Mouse (Mus musculus): ENCODE results near the gene Stim1.

The Stim1 gene

DNA sequence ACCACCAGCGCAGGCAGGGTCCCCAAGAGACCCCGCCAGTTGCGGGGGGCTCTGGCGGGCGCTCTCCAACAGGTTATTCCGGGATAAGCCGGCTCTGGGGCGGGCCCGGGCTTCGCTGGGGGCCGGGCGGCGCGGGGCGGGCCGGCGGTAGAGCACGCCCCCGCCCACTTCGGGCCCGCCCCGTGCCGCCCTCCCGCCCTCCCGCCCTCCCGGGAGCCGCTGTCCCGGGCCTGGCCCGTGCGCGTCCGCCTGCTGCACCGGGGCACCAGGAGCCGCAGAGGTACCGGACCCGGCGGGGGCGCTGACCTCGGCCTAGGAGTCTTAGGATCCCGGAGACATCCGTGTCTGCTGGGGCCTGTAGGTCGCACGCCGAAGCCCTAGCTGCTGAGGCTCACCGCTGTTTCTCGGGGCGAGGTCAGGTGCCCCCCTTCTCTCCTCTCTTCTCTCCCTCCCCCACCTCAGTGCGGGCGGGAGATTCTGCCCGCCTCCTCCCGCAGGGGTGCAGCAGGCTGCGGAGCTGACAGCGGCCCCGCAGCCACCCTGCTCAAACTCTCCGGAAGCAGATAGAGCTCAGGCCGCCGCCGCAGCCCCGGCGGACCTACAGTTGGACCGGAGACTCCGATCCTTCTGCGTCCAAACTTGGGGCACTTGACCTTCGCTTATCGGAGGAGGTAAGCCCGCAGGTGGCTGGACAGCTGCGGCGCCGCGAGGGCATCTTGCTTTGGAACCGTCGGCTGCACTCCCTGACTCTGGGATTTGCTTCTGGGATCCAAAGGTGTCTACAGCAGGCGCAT lies at the start of gene Stim1:
Gene Stim1 (plus strand): TSS at position 206 of the 794 bp plus-strand sequence.
- peak; percentile 86 for DNase-seq

DNA sequence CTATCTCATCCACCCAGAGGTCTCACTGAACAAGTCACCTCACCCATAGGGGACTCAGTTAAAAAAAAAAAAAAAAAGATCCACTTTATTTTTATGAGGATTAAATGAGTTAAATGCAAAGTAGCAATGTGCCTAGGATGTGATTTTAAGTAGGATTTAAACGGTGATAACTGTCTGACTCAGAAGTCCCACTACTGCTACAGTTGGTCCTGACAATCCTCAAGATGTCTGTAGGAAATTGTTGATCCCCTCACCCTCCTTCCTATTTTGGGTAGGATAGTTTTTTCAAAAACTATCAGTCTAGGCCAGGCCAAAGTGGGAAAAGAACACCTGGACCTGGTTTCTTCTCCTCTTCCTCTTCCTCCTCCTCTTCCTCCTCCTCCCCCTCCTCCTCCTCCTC lies 45.7 kb upstream of the Stim1 start:
- no peak for DNase-seq

DNA sequence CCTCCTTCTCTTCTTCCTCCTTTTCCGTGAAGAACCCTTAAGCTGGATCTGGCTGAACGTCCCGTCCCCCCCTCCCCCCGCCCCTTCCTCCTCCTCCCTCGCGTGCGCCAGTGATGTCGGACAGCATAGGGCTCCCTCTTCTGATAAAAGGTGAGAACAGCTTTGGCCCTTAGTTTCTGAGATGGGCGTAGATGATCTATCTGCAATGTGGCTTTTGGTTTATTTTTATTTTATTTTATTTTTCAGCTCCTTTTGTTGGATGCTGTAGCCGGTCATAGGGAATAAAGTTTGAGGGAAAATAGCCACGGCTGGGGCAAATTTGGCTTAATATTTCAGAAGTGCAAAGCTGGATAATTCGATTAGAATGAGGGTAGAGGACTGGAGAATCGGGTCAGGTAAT lies 45.3 kb upstream of the Stim1 start:
- DNase-seq: peak; percentile 65

DNA sequence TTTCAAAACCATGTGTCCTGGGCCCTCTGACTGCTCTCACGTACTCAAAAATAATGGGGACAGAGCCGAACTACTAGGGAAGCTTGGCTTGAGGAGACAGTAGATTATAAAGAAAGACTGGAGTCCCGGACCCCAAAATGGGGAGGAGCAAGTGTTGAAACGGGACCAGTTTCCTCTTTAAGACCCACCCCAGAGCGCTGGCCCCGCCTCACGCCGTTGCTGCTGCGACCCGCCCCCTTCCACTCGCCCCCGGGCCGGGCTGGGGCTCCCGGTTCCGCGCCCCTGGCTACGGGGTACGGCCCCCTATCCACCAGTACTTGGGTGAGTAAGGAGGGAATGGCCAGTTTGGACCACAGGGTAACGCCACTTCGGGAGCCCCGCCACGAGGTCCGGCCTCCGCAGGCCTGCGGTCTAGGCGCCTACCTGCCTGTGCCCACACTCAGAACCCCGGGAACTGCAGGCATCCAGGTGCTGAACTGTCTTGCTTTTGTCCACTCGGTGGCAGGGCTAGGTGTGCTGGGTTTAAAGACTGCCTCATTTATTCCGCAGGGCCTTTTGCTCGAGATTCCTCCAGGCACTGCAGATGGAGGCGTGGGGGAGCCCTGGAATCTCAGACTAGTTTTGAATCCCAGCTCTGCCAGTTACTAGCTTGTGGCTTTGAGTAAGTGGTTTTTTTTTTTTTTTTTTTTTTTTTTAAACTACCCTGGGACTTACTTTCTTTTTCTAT lies 44.6 kb upstream of the Stim1 start:
- DNase-seq: peak; percentile 86

DNA sequence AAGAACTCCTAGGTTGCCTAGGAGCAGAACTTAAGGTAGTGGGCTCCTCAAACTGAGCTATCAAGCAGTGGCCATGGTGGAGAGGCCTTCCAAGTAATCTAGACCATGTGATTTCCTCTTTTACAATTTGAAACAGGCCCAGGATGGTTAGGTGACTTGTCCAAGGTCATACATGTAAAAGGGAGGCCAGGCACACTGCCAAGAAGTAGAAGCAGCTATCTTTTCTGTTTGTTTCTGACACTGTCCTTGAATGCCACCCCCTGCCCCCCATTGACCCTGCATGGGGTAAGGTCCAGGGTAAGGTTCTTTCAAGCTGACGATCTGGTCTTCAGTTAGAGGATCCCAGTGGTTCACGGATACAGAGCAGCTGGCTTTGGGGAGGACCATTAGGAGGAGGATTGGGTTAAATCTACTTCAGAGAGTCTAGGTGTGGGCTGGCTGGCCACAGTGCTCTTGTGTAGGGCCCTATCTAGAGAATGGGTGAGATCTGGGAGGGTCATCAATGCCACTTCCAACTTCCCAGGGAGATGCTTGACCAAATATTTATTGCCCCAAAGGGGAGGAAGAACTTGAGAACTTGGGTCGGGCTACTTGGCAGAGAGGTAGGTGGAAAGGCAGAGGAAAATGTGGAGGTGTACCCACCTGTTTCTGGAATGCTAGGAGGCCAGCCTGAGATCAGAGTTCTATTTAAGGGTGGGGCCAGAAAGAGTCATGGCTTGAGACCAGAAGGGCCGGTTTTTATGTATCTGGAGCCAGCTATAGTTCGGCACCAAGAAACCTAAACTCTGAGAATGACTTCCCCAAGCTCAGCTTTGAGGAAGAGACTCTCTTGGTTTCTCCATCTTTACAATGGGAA lies 43.5 kb upstream of the Stim1 start:
- no peak for DNase-seq

- DNase-seq: no peak
Observed at GRCm38 (mm10) chr7:102226051-102226450, 41.6 kb upstream of the Stim1 start.

DNA sequence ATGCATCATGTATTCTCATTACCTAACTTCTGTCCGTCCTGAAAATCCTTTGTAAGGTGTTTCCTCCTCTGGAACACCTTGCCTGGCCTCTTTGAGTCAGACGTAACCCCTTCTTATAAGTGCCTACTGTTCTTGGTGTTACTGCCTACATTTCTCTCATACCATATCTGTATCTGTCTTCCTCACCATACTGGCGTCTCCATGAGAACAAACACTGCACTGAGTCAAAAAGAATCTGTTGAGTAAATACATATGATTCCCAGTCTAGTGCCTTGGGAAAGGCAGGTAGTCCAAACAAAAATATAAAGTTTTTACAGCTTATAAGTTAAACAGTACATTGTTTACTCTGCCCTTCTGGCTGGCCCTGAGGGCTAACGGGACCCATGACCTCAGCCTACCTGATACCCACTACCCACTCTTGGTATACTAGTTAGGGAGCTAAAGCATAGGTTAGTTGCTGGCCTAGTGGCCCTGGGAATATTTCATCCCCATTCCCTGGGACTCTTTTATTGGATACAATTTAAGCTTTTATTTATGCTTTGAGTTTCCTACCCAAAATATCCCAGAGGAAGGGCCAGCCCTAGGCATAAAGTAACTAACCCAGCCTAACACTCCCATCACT lies 39.4 kb upstream of the Stim1 start:
- no peak for DNase-seq

GRCm38 (mm10) chr7:102229814-102230213 lies 37.8 kb upstream of the Stim1 start:
- no peak for DNase-seq

- no peak for DNase-seq
Observed at GRCm38 (mm10) chr7:102233059-102233458, 34.5 kb upstream of the Stim1 start.

DNA sequence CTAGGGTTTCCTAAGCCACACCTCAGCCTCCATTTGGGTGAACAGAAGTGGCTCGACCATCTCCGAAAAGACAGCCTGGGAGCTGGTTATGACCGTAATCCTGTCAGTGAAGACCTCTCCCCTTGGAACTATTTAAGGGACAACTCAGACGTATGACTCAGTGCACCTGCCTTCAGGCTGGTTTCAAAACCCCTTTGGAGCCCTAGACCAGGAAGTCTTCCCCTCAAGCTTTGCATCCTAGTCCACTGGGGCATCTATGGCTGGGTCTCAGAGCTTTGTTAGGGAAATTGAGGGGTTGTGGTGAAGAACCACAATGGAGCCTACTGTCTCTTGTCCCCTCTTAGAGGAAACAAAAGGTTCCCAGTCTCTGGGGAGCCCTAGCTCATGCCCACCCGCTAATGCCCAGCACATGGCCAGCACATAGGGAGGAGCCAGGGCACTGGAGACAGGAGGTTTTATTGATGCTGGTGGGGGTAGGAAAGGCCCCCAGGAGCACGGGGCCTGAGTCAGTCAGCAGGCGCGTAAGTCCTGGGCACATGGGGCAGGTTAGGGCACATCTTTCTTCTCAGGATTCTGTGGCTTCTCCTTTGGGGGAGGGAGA lies 28.8 kb upstream of the Stim1 start:
- DNase-seq: no peak

GRCm38 (mm10) chr7:102239591-102239990 lies 28.0 kb upstream of the Stim1 start:
- no peak for DNase-seq

DNA sequence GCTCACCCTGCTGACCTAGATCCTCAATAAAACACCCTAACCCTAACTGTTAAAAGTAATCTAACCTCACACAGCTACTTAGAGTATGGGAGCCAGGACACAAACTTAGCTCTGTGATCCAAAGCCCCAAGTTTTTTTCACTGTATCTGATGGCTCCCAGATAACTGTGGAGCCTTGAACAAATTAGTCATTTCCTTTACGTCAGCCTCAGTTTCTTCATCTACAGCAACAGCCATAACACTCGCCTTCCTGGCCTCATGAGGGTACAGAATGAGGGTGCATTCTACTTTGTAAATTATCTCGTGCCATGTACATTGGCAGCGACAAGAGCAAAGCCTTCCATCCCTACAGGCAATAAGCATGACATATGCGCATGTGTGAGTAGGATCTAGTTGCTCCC lies 25.2 kb upstream of the Stim1 start:
- no peak for DNase-seq

DNA sequence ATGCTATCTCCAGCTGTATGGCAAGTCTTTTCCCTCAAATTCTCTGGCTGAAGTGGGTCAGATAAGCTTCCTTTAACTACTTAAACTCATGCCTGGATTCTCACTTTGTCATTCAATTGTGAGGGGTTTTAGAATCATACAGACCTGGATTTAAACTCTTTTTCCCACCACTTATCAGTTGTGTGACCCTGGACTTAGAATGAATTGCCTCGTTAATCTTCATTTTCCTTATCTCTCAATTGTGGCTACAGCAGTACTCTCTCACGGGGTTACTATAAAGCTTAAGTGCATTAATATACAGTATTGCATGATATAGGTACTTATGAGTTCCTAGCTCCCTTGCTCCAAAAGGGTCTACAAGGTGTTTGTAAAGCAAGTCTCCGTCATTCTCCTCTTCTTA lies 24.7 kb upstream of the Stim1 start:
- no peak for DNase-seq

GRCm38 (mm10) chr7:102243870-102244269 lies 23.7 kb upstream of the Stim1 start:
- DNase-seq: no peak

- peak; percentile 52 for DNase-seq
Observed at GRCm38 (mm10) chr7:102244782-102245535, 22.6 kb upstream of the Stim1 start.

DNA sequence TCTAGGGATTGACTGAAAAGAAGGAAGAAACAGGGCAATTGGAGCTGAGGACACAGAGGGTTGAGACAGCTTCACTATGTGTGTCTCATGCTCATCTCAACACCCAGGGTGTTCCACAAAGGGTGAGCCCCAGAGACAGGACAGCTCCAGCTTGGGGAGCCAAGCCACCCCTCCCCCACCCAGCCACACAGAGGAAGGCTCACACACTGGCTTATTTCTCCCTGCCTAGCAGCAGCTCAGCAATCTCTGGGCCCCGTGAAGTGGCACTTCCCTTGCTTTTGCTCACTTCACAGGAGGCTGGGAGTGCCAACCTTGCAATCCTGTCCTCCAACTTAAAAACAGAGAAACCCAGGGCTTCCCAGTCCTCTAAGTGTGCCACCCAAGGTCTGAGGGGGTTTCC lies 21.8 kb upstream of the Stim1 start:
- DNase-seq: peak; percentile 38

GRCm38 (mm10) chr7:102246265-102246664 lies 21.3 kb upstream of the Stim1 start:
- DNase-seq: no peak

DNA sequence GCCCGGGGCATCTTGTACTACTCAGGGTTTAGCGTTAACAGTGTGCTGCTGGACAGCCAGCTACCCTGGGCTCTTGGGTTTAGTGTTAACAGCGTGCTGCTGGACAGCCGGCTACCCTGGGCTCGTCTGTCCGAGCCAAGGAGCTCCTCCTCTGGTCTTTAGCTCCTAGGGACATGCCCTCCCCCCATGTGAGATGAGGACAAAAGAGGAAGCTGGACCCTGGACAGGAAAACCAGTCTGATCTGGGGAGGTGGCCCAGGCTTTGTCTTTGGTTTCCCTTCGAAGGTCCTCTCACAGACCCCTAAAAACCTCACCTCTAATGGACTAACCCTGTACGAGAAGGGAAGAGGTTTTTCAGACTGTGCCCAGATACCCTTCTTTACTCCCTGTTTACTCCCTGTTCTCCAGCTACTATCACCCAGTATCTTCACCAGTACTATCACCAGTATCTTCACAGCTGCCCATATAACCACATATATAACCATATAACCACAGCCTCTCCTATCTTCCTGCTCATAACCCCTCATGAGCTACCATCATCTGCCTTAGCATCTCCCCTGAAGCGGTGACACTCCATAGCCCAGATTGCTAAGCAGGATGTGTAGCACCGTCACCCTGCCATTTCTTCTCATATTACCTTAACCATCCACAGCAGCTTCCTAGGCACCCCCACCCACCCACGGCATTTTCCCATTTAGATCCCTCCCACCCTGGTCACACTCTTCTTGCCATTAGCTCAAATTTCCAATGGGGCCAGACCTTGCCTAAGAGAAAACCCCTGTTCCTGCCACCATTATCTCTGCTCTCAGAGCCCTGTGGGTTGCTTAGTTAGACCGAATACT lies 20.4 kb upstream of the Stim1 start:
- DNase-seq: peak; percentile 35

DNA sequence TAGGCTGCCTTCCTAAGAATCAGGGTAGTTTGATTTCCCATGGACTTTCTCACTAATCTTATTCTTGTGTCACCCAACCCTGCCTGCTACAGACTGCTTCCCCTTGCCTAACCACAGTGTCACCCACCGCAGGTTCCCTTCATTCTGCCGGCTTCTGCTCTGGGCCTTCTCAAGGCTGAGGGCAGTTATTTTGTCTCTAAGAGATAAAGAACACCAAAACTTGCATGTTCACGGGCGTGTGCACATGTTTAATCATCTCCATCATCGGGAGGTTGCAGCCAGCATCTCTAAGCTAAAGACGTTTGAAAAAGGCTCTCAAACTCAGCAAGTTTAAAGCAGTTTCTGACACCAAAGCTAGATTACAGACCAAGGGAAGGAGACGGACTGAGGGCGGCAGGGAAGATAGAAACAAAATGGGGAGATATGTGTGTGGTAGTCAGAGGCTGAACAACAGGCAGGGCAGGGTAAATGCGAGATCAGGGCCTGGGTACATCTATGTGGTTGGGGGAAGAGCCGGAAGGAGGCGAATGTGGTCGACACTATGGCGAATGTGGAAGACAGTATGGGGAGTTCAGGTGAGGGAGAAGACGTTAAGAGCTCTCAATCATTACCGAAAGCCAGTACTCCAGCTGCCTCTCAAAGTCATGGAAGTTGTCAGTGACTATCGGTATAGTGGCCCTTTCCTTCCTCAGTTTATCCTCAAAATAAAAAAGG lies 18.8 kb upstream of the Stim1 start:
- DNase-seq: no peak

DNA sequence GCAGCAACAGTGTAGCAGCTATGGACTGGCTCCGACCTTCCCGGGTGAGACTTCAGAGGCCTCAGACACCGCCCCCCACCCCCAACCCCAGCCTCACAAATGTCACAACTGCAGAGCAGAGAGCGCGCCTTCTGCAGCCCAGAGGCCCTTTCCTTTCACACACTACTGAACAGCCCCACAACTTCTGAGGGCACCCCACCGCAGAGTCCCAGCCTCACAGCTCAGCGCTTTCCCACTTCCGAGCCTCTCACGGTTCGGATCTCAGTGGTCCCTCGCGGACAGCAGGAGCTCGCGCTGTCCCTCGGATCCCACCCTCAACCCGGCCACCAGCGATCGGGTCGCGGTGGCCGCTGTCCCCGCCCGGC lies 18.1 kb upstream of the Stim1 start:
- DNase-seq: no peak

All from kidney, postnatal 14 days (tissue).